Mouse (Mus musculus) T-helper 2 cell (primary cell): ENCODE results near the gene Fbxl17.

ENCODE experiments used
- in situ Hi-C: fragments of 300-600 bp; cut with MboI, MseI; formaldehyde crosslinking; loops from one replicate; pipeline ENCODE4 v1.15.1; 2025; ENCODE audit warnings: high pct_unique_total_duplicates

Fbxl17 gene

GRCm38 (mm10) chr17:63285265-63285939 is 214.4 kb downstream of the Fbxl17 start:
- in situ Hi-C loops: no loop called here

- in situ Hi-C loops: no loop called here
Observed at GRCm38 (mm10) chr17:63284074-63284473, 215.7 kb downstream of the Fbxl17 start.

- in situ Hi-C loops: no loop called here
Observed at GRCm38 (mm10) chr17:63282004-63282403, 217.8 kb downstream of the Fbxl17 start.

GRCm38 (mm10) chr17:63280990-63281389 is 218.8 kb downstream of the Fbxl17 start:
- in situ Hi-C loops: no loop called here

GRCm38 (mm10) chr17:63279144-63279543 is 220.7 kb downstream of the Fbxl17 start:
- in situ Hi-C loops: no loop called here

- in situ Hi-C loops: no loop called here
Observed at GRCm38 (mm10) chr17:63273353-63273752, 226.5 kb downstream of the Fbxl17 start.

- in situ Hi-C loops: no loop called here
Observed at GRCm38 (mm10) chr17:63272914-63273313, 226.9 kb downstream of the Fbxl17 start.

- in situ Hi-C loops: no loop called here
Observed at GRCm38 (mm10) chr17:63271000-63271399, 228.8 kb downstream of the Fbxl17 start.

GRCm38 (mm10) chr17:63270513-63270912 is 229.3 kb downstream of the Fbxl17 start:
- in situ Hi-C loops: no loop called here

GRCm38 (mm10) chr17:63262674-63263073 is 237.1 kb downstream of the Fbxl17 start:
- in situ Hi-C loops: no loop called here

GRCm38 (mm10) chr17:63261508-63262141 is 238.2 kb downstream of the Fbxl17 start:
- in situ Hi-C loops: no loop called here

- in situ Hi-C loops: no loop called here
Observed at GRCm38 (mm10) chr17:63259091-63259490, 240.7 kb downstream of the Fbxl17 start.

GRCm38 (mm10) chr17:63246144-63246619 is 253.6 kb downstream of the Fbxl17 start:
- in situ Hi-C loops: no loop called here

- in situ Hi-C loops: no loop called here
Observed at GRCm38 (mm10) chr17:63245472-63245871, 254.3 kb downstream of the Fbxl17 start.

- in situ Hi-C loops: no loop called here
Observed at GRCm38 (mm10) chr17:63242761-63243160, 257.1 kb downstream of the Fbxl17 start.

- in situ Hi-C loops: no loop called here
Observed at GRCm38 (mm10) chr17:63240731-63241106, 259.1 kb downstream of the Fbxl17 start.

GRCm38 (mm10) chr17:63240021-63240730 is 259.6 kb downstream of the Fbxl17 start:
- in situ Hi-C loops: no loop called here

GRCm38 (mm10) chr17:63236846-63237245 is 263.0 kb downstream of the Fbxl17 start:
- in situ Hi-C loops: no loop called here

- in situ Hi-C loops: no loop called here
Observed at GRCm38 (mm10) chr17:63236221-63236620, 263.6 kb downstream of the Fbxl17 start.

- in situ Hi-C loops: no loop called here
Observed at GRCm38 (mm10) chr17:63235821-63236220, 264.0 kb downstream of the Fbxl17 start.

GRCm38 (mm10) chr17:63229111-63229510 is 270.7 kb downstream of the Fbxl17 start:
- in situ Hi-C loops: no loop called here

GRCm38 (mm10) chr17:63226380-63226779 is 273.4 kb downstream of the Fbxl17 start:
- in situ Hi-C loops: no loop called here

- in situ Hi-C loops: no loop called here
Observed at GRCm38 (mm10) chr17:63225959-63226358, 273.9 kb downstream of the Fbxl17 start.
